Mouse (Mus musculus): ENCODE measurements at regions not wholly inside any gene's neighbourhood (a gene's known extent, or its start where the extent isn't known, plus 50 kb on each side); places are given as distances from the start of the nearest gene placed in this dataset. TPM values are rescaled to one million over a fixed set of nuclear protein-coding genes. Genes with fewer than 3 reads are reported as not detected.
A peak's percentile ranks its signal among the peaks of the same experiment; 100 is the strongest.

GRCm38 (mm10) chr13:84061820-84062480 is 160.1 kb upstream of the Tmem161b start:
- ATAC-seq (ENCODE audit: insufficient number of reproducible peaks, low FRiP score), result no peak
- Histone ChIP-seq H3K4me1 (replicated peaks) (no peaks in the 10 kb centered on the region), H3K27ac (ENCODE audit: poor library complexity, severe bottlenecking) (no peak overlapping the region), H3K4me2 (no peak overlapping the region), H3K9me3 (replicated peaks) (no peaks in the 10 kb centered on the region), H3K9ac (no peak overlapping the region), H3K36me3 (no peaks in the 10 kb centered on the region), H3K4me3 (no peak overlapping the region), H3K27me3 (replicated peaks) (no peaks in the 10 kb centered on the region)
- 49% methylated on average over 7 of the region's 7 CpGs for WGBS

- H3K9me3 ChIP-seq (replicated peaks), result no peaks in the 10 kb centered on the region
- no peak overlapping the region for H3K4me3 ChIP-seq
- no peaks in the 10 kb centered on the region for H3K4me1 ChIP-seq (replicated peaks)
- 78% methylated on average over 2 of the region's 2 CpGs for WGBS
- no peak overlapping the region for H3K4me2 ChIP-seq
- H3K36me3 ChIP-seq, result no peaks in the 10 kb centered on the region
- H3K9ac ChIP-seq, result no peak overlapping the region
- no peaks in the 10 kb centered on the region for H3K27me3 ChIP-seq (replicated peaks)
- ATAC-seq (ENCODE audit: insufficient number of reproducible peaks, low FRiP score), result no peak
- H3K27ac ChIP-seq (ENCODE audit: poor library complexity, severe bottlenecking), result no peak overlapping the region
These were observed 159.5 kb upstream of the Tmem161b start for GRCm38 (mm10) chr13:84062616-84063015.

GRCm38 (mm10) chr13:84063406-84063805 is 158.7 kb upstream of the Tmem161b start:
- H3K9ac ChIP-seq, result no peak overlapping the region
- no peaks in the 10 kb centered on the region for H3K36me3 ChIP-seq
- H3K27me3 ChIP-seq (replicated peaks), result no peaks in the 10 kb centered on the region
- no peak overlapping the region for H3K4me3 ChIP-seq
- no peak for ATAC-seq (ENCODE audit: insufficient number of reproducible peaks, low FRiP score)
- WGBS, result 51% methylated on average over 2 of the region's 2 CpGs
- H3K27ac ChIP-seq (ENCODE audit: poor library complexity, severe bottlenecking), result no peak overlapping the region
- H3K9me3 ChIP-seq (replicated peaks), result no peaks in the 10 kb centered on the region
- no peaks in the 10 kb centered on the region for H3K4me1 ChIP-seq (replicated peaks)
- no peak overlapping the region for H3K4me2 ChIP-seq

GRCm38 (mm10) chr13:84064291-84064940 is 157.7 kb upstream of the Tmem161b start:
- Histone ChIP-seq H3K9me3 (replicated peaks) (no peaks in the 10 kb centered on the region), H3K4me1 (replicated peaks) (no peaks in the 10 kb centered on the region), H3K27ac (ENCODE audit: poor library complexity, severe bottlenecking) (no peak overlapping the region), H3K4me2 (no peak overlapping the region), H3K4me3 (no peak overlapping the region), H3K27me3 (replicated peaks) (no peaks in the 10 kb centered on the region), H3K36me3 (no peaks in the 10 kb centered on the region), H3K9ac (no peak overlapping the region)
- 72% methylated on average over 5 of the region's 5 CpGs for WGBS
- no peak for ATAC-seq (ENCODE audit: insufficient number of reproducible peaks, low FRiP score)

- Histone ChIP-seq H3K9ac (no peak overlapping the region), H3K27me3 (replicated peaks) (no peaks in the 10 kb centered on the region), H3K9me3 (replicated peaks) (no peaks in the 10 kb centered on the region), H3K4me3 (no peak overlapping the region), H3K27ac (ENCODE audit: poor library complexity, severe bottlenecking) (no peak overlapping the region), H3K4me1 (replicated peaks) (no peaks in the 10 kb centered on the region), H3K4me2 (no peak overlapping the region), H3K36me3 (no peaks in the 10 kb centered on the region)
- ATAC-seq (ENCODE audit: insufficient number of reproducible peaks, low FRiP score), result no peak
- 59% methylated on average over 8 of the region's 8 CpGs for WGBS
These were observed 156.7 kb upstream of the Tmem161b start for GRCm38 (mm10) chr13:84065256-84065898.

GRCm38 (mm10) chr13:84066211-84066959 is 155.7 kb upstream of the Tmem161b start:
- WGBS, result 62% methylated on average over 15 of the region's 15 CpGs
- Histone ChIP-seq H3K27me3 (replicated peaks) (no peaks in the 10 kb centered on the region), H3K4me3 (no peak overlapping the region), H3K4me2 (no peak overlapping the region), H3K9ac (no peak overlapping the region), H3K4me1 (replicated peaks) (no peaks in the 10 kb centered on the region), H3K27ac (ENCODE audit: poor library complexity, severe bottlenecking) (no peak overlapping the region), H3K9me3 (replicated peaks) (no peaks in the 10 kb centered on the region), H3K36me3 (no peaks in the 10 kb centered on the region)
- ATAC-seq (ENCODE audit: insufficient number of reproducible peaks, low FRiP score), result no peak

- Histone ChIP-seq H3K9ac (no peak overlapping the region), H3K36me3 (no peaks in the 10 kb centered on the region), H3K27me3 (replicated peaks) (no peaks in the 10 kb centered on the region), H3K27ac (ENCODE audit: poor library complexity, severe bottlenecking) (no peak overlapping the region), H3K4me3 (no peak overlapping the region), H3K4me2 (no peak overlapping the region), H3K4me1 (replicated peaks) (no peaks in the 10 kb centered on the region), H3K9me3 (replicated peaks) (no peaks in the 10 kb centered on the region)
- no peak for ATAC-seq (ENCODE audit: insufficient number of reproducible peaks, low FRiP score)
- 62% methylated on average over 4 of the region's 4 CpGs for WGBS
These were observed 155.0 kb upstream of the Tmem161b start for GRCm38 (mm10) chr13:84066960-84067665.

- no peaks in the 10 kb centered on the region for H3K36me3 ChIP-seq
- H3K4me3 ChIP-seq, result no peak overlapping the region
- H3K4me1 ChIP-seq (replicated peaks), result no peaks in the 10 kb centered on the region
- H3K27ac ChIP-seq (ENCODE audit: poor library complexity, severe bottlenecking), result no peak overlapping the region
- no peak overlapping the region for H3K9ac ChIP-seq
- H3K4me2 ChIP-seq, result no peak overlapping the region
- WGBS, result 38% methylated on average over 1 of the region's 1 CpGs
- no peak for ATAC-seq (ENCODE audit: insufficient number of reproducible peaks, low FRiP score)
- H3K27me3 ChIP-seq (replicated peaks), result no peaks in the 10 kb centered on the region
- no peaks in the 10 kb centered on the region for H3K9me3 ChIP-seq (replicated peaks)
These were observed 153.7 kb upstream of the Tmem161b start for GRCm38 (mm10) chr13:84068365-84068764.

MicroRNAs encoded in the stretch of these regions (microRNA counts, 519-probe panel; counts per million panel counts)
- 3,147 counts per million, percentile 16 among the panel's probes with 10 or more counts for microRNA mmu-miR-9

Small RNAs in the stretch of these regions (microRNA-seq; reads per million reads assigned to microRNA genes)
- not detected for gene Mir9-2
